Mouse (Mus musculus): ENCODE results near the gene Timm10. TPM values are rescaled to one million over a fixed set of nuclear protein-coding genes. Genes with fewer than 3 reads are reported as not detected.

Timm10 gene
- total and polyA plus RNA-seq, 3 experiments: 13.5 to 51.5 (median 19.5) TPM

GRCm38 (mm10) chr2:84790418-84790817 lies 36.4 kb upstream of the Timm10 start:
- TF ChIP-seq POLR2AphosphoS5 (IDR thresholded peaks at IDR 0.05; ENCODE audit: insufficient replicate concordance, low read depth, low read length): no peak
- TF ChIP-seq TAL1 (conservative IDR thresholded peaks at IDR 0.05; ENCODE audit: low read depth, low read length): no peak
- no peak for ATAC-seq (ENCODE audit: extremely low read depth, insufficient number of reproducible peaks, low FRiP score, poor library complexity, severe bottlenecking)
- no peak overlapping the region for H3K4me3 ChIP-seq (ENCODE audit: low read depth, low read length)
- no peak for DNase-seq (ENCODE audit: low spot score)
- H3K4me1 ChIP-seq (ENCODE audit: insufficient read depth, low read depth, low read length): peaks cover 15% of the 10 kb centered on the region
- no peaks in the 10 kb centered on the region for H3K36me3 ChIP-seq (replicated peaks)
- peaks cover 11% of the 10 kb centered on the region; the same call in 1 of the 2 replicates for H3K27me3 ChIP-seq (ENCODE audit: insufficient read depth, low read length)
- peaks cover 14% of the 10 kb centered on the region for H3K9me3 ChIP-seq (replicated peaks)

DNA sequence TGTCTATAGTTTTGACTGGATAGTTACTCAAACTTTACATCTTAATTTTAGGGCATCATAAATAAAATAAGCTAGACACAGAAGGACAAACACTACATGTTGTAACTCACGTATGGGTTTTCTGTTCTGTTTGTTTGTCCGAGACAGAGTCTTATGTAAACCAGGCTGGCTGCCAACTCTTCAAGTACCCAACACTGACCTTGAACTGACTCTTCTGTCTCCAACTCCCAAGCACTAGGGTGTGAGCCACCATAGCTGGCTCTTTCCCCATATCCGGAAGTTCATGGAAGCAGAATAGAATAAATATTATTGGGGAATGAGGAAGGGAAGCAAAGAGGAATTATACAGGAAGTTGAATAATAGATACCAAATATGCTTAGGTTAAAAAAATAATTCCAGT lies 34.3 kb upstream of the Timm10 start:
- peaks cover 15% of the 10 kb centered on the region for H3K4me1 ChIP-seq (ENCODE audit: insufficient read depth, low read depth, low read length)
- DNase-seq (ENCODE audit: low spot score) (no peak), ATAC-seq (ENCODE audit: extremely low read depth, insufficient number of reproducible peaks, low FRiP score, poor library complexity, severe bottlenecking) (no peak)
- peaks cover 8% of the 10 kb centered on the region; the same call in 1 of the 2 replicates for H3K27me3 ChIP-seq (ENCODE audit: insufficient read depth, low read length)
- TF ChIP-seq POLR2AphosphoS5 (IDR thresholded peaks at IDR 0.05; ENCODE audit: insufficient replicate concordance, low read depth, low read length): no peak
- no peak for TF ChIP-seq GATA2 (IDR thresholded peaks at IDR 0.05; ENCODE audit: borderline replicate concordance, low read depth, low read length)
- TF ChIP-seq TAL1 (conservative IDR thresholded peaks at IDR 0.05; ENCODE audit: low read depth, low read length): no peak
- TF ChIP-seq GATA1 (IDR thresholded peaks at IDR 0.05; ENCODE audit: borderline replicate concordance, low read length): no peak
- no peak for TF ChIP-seq CTCF (IDR thresholded peaks at IDR 0.05; ENCODE audit: low read depth, low read length)
- H3K36me3 ChIP-seq (replicated peaks): no peaks in the 10 kb centered on the region
- no peak overlapping the region for H3K4me3 ChIP-seq (ENCODE audit: low read depth, low read length)
- peaks cover 19% of the 10 kb centered on the region for H3K9me3 ChIP-seq (replicated peaks)

GRCm38 (mm10) chr2:84793154-84793553 lies 33.6 kb upstream of the Timm10 start:
- peak; percentile 54; the same call in 1 of the 2 replicates for ATAC-seq (ENCODE audit: extremely low read depth, insufficient number of reproducible peaks, low FRiP score, poor library complexity, severe bottlenecking)
- Histone ChIP-seq H3K9me3 (replicated peaks) (peaks cover 19% of the 10 kb centered on the region), H3K27me3 (ENCODE audit: insufficient read depth, low read length) (peaks cover 6% of the 10 kb centered on the region; the same call in 1 of the 2 replicates), H3K4me1 (ENCODE audit: insufficient read depth, low read depth, low read length) (peaks cover 19% of the 10 kb centered on the region), H3K36me3 (replicated peaks) (no peaks in the 10 kb centered on the region), H3K4me3 (ENCODE audit: low read depth, low read length) (no peak overlapping the region)
- peak; percentile 36 for TF ChIP-seq TAL1 (conservative IDR thresholded peaks at IDR 0.05; ENCODE audit: low read depth, low read length)
- TF ChIP-seq POLR2AphosphoS5 (IDR thresholded peaks at IDR 0.05; ENCODE audit: insufficient replicate concordance, low read depth, low read length): no peak
- no peak for DNase-seq (ENCODE audit: low spot score)

- DNase-seq (ENCODE audit: low spot score) (no peak), ATAC-seq (ENCODE audit: extremely low read depth, insufficient number of reproducible peaks, low FRiP score, poor library complexity, severe bottlenecking) (no peak)
- Histone ChIP-seq H3K36me3 (replicated peaks) (no peaks in the 10 kb centered on the region), H3K4me3 (ENCODE audit: low read depth, low read length) (no peak overlapping the region), H3K9me3 (replicated peaks) (peaks cover 19% of the 10 kb centered on the region), H3K27me3 (ENCODE audit: insufficient read depth, low read length) (peaks cover 6% of the 10 kb centered on the region; the same call in 1 of the 2 replicates), H3K4me1 (ENCODE audit: insufficient read depth, low read depth, low read length) (peaks cover 26% of the 10 kb centered on the region)
- TF ChIP-seq POLR2AphosphoS5 (IDR thresholded peaks at IDR 0.05; ENCODE audit: insufficient replicate concordance, low read depth, low read length): no peak
These were observed 32.9 kb upstream of the Timm10 start for GRCm38 (mm10) chr2:84793871-84794270.

GRCm38 (mm10) chr2:84797833-84798492 lies 28.8 kb upstream of the Timm10 start:
- ATAC-seq (ENCODE audit: extremely low read depth, insufficient number of reproducible peaks, low FRiP score, poor library complexity, severe bottlenecking) (no peak), DNase-seq (ENCODE audit: low spot score) (no peak)
- peaks cover 43% of the 10 kb centered on the region for H3K4me1 ChIP-seq (ENCODE audit: insufficient read depth, low read depth, low read length)
- peak overlapping the region; percentile 82 for H3K4me3 ChIP-seq (ENCODE audit: low read depth, low read length)
- H3K36me3 ChIP-seq (replicated peaks): peaks cover 10% of the 10 kb centered on the region
- TF ChIP-seq CTCF (IDR thresholded peaks at IDR 0.05; ENCODE audit: low read depth, low read length) (peak; percentile 81), POLR2AphosphoS5 (IDR thresholded peaks at IDR 0.05; ENCODE audit: insufficient replicate concordance, low read depth, low read length) (no peak)
- no peaks in the 10 kb centered on the region for H3K27me3 ChIP-seq (ENCODE audit: insufficient read depth, low read length)
- H3K9me3 ChIP-seq (replicated peaks): peaks cover 19% of the 10 kb centered on the region

DNA sequence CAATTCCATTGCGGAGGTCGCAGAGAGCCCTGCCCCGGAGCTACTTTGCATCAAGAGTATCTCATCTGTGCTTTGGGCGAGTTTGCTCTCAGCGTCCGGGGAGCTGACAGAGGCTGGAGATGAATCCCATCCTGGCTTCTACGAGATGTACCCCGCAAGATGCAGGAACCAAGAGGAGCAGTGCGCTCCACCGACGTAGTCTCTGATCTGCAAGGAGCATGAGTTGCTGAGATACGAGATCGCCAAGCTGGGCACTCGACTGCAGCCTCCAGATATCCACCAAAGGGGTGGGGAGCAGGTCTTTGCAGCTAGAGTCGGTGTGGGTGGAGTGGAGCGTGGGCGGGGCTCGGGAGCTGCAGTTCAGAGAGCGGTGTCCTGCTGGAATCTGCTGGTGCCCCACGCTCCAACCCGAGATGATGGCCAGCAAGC lies 28.3 kb upstream of the Timm10 start, which contains the start of gene Ube2l6:
Ube2l6 (plus strand) TSS at position 336 of the 429 bp plus-strand sequence.
- Histone ChIP-seq H3K9me3 (replicated peaks) (peaks cover 19% of the 10 kb centered on the region), H3K4me3 (ENCODE audit: low read depth, low read length) (peak within 1 kb of the TSS; percentile 82), H3K4me1 (ENCODE audit: insufficient read depth, low read depth, low read length) (peaks cover 40% of the 10 kb centered on the region), H3K36me3 (replicated peaks) (peaks cover 16% of the 10 kb centered on the region), H3K27me3 (ENCODE audit: insufficient read depth, low read length) (no peaks in the 10 kb centered on the region)
- peak; percentile 74 for DNase-seq (ENCODE audit: low spot score)
- TF ChIP-seq CTCF (IDR thresholded peaks at IDR 0.05; ENCODE audit: low read depth, low read length) (no peak), TAL1 (conservative IDR thresholded peaks at IDR 0.05; ENCODE audit: low read depth, low read length) (peak; percentile 60; the same call in 1 of the 2 replicates), GATA2 (IDR thresholded peaks at IDR 0.05; ENCODE audit: borderline replicate concordance, low read depth, low read length) (no peak), GATA1 (IDR thresholded peaks at IDR 0.05; ENCODE audit: borderline replicate concordance, low read length) (no peak), POLR2AphosphoS5 (IDR thresholded peaks at IDR 0.05; ENCODE audit: insufficient replicate concordance, low read depth, low read length) (no peak)
- ATAC-seq (ENCODE audit: extremely low read depth, insufficient number of reproducible peaks, low FRiP score, poor library complexity, severe bottlenecking): peak; percentile 93

Measured in G1E (cell line).